Mouse (Mus musculus): Measurements from ENCODE around the gene Greb1. TPM values are rescaled to one million over a fixed set of nuclear protein-coding genes. Genes with fewer than 3 reads are reported as not detected.

The Greb1 gene
- polyA plus RNA-seq, 1 experiment, result not detected

GRCm38 (mm10) chr12:16799928-16800258, 793 bp downstream of the Greb1 start:
- WGBS, result 32% methylated on average over 6 of the region's 6 CpGs
- Histone ChIP-seq H3K4me3 (replicated peaks; ENCODE audit: control insufficient read depth, low read depth, low read length) (no peak overlapping the region), H3K4me1 (ENCODE audit: control insufficient read depth, insufficient read depth, low read length) (no peaks in the 10 kb centered on the region), H3K27ac (ENCODE audit: control insufficient read depth, insufficient read depth, low read depth, low read length, poor library complexity) (no peak overlapping the region)
- TF ChIP-seq POLR2A (IDR thresholded peaks at IDR 0.05; ENCODE audit: borderline replicate concordance, control insufficient read depth, low read depth, low read length), result no peak
- TF ChIP-seq CTCF (IDR thresholded peaks at IDR 0.05; ENCODE audit: control insufficient read depth, insufficient read depth, low read length), result no peak

GRCm38 (mm10) chr12:16798894-16799293, 1.8 kb downstream of the Greb1 start:
- TF ChIP-seq CTCF (IDR thresholded peaks at IDR 0.05; ENCODE audit: control insufficient read depth, insufficient read depth, low read length), result no peak
- Histone ChIP-seq H3K4me3 (replicated peaks; ENCODE audit: control insufficient read depth, low read depth, low read length) (no peak overlapping the region), H3K27ac (ENCODE audit: control insufficient read depth, insufficient read depth, low read depth, low read length, poor library complexity) (no peak overlapping the region), H3K4me1 (ENCODE audit: control insufficient read depth, insufficient read depth, low read length) (no peaks in the 10 kb centered on the region)
- 63% methylated on average over 3 of the region's 3 CpGs for WGBS

- no peak for TF ChIP-seq CTCF (IDR thresholded peaks at IDR 0.05; ENCODE audit: control insufficient read depth, insufficient read depth, low read length)
- TF ChIP-seq POLR2A (IDR thresholded peaks at IDR 0.05; ENCODE audit: borderline replicate concordance, control insufficient read depth, low read depth, low read length), result no peak
- H3K27ac ChIP-seq (ENCODE audit: control insufficient read depth, insufficient read depth, low read depth, low read length, poor library complexity), result no peak overlapping the region
- H3K4me1 ChIP-seq (ENCODE audit: control insufficient read depth, insufficient read depth, low read length), result no peaks in the 10 kb centered on the region
- H3K4me3 ChIP-seq (replicated peaks; ENCODE audit: control insufficient read depth, low read depth, low read length), result no peak overlapping the region
- 60% methylated on average over 3 of the region's 3 CpGs for WGBS
These were observed 4.9 kb downstream of the Greb1 start for GRCm38 (mm10) chr12:16795781-16796180.

- 69% methylated on average over 4 of the region's 4 CpGs for WGBS
- Histone ChIP-seq H3K4me1 (ENCODE audit: control insufficient read depth, insufficient read depth, low read length) (no peaks in the 10 kb centered on the region), H3K4me3 (replicated peaks; ENCODE audit: control insufficient read depth, low read depth, low read length) (no peak overlapping the region), H3K27ac (ENCODE audit: control insufficient read depth, insufficient read depth, low read depth, low read length, poor library complexity) (no peak overlapping the region)
- TF ChIP-seq CTCF (IDR thresholded peaks at IDR 0.05; ENCODE audit: control insufficient read depth, insufficient read depth, low read length) (no peak), POLR2A (IDR thresholded peaks at IDR 0.05; ENCODE audit: borderline replicate concordance, control insufficient read depth, low read depth, low read length) (no peak)
These were observed 7.3 kb downstream of the Greb1 start for GRCm38 (mm10) chr12:16793371-16793770.

- 68% methylated on average over 4 of the region's 4 CpGs for WGBS
These were observed 10.2 kb downstream of the Greb1 start for GRCm38 (mm10) chr12:16790456-16790855.

GRCm38 (mm10) chr12:16789756-16790155, 10.9 kb downstream of the Greb1 start:
- 66% methylated on average over 4 of the region's 4 CpGs for WGBS
- no peaks in the 10 kb centered on the region for H3K4me1 ChIP-seq (ENCODE audit: control insufficient read depth, insufficient read depth, low read length)
- no peak for TF ChIP-seq POLR2A (IDR thresholded peaks at IDR 0.05; ENCODE audit: borderline replicate concordance, control insufficient read depth, low read depth, low read length)
- no peak for TF ChIP-seq CTCF (IDR thresholded peaks at IDR 0.05; ENCODE audit: control insufficient read depth, insufficient read depth, low read length)
- no peak overlapping the region for H3K27ac ChIP-seq (ENCODE audit: control insufficient read depth, insufficient read depth, low read depth, low read length, poor library complexity)
- no peak overlapping the region for H3K4me3 ChIP-seq (replicated peaks; ENCODE audit: control insufficient read depth, low read depth, low read length)

More at GRCm38 (mm10) chr12:16790456-16790855, 10.2 kb downstream of the Greb1 start:
- H3K4me1 ChIP-seq (ENCODE audit: control insufficient read depth, insufficient read depth, low read length), result no peaks in the 10 kb centered on the region
- H3K4me3 ChIP-seq (replicated peaks; ENCODE audit: control insufficient read depth, low read depth, low read length), result no peak overlapping the region
- no peak overlapping the region for H3K27ac ChIP-seq (ENCODE audit: control insufficient read depth, insufficient read depth, low read depth, low read length, poor library complexity)
- TF ChIP-seq CTCF (IDR thresholded peaks at IDR 0.05; ENCODE audit: control insufficient read depth, insufficient read depth, low read length) (no peak), POLR2A (IDR thresholded peaks at IDR 0.05; ENCODE audit: borderline replicate concordance, control insufficient read depth, low read depth, low read length) (no peak)

GRCm38 (mm10) chr12:16789199-16789598, 11.5 kb downstream of the Greb1 start:
- Histone ChIP-seq H3K4me3 (replicated peaks; ENCODE audit: control insufficient read depth, low read depth, low read length) (no peak overlapping the region), H3K4me1 (ENCODE audit: control insufficient read depth, insufficient read depth, low read length) (no peaks in the 10 kb centered on the region), H3K27ac (ENCODE audit: control insufficient read depth, insufficient read depth, low read depth, low read length, poor library complexity) (no peak overlapping the region)
- TF ChIP-seq CTCF (IDR thresholded peaks at IDR 0.05; ENCODE audit: control insufficient read depth, insufficient read depth, low read length) (no peak), POLR2A (IDR thresholded peaks at IDR 0.05; ENCODE audit: borderline replicate concordance, control insufficient read depth, low read depth, low read length) (no peak)
- WGBS, result 72% methylated on average over 1 of the region's 1 CpGs

GRCm38 (mm10) chr12:16788600-16788999, 12.1 kb downstream of the Greb1 start:
- Histone ChIP-seq H3K4me3 (replicated peaks; ENCODE audit: control insufficient read depth, low read depth, low read length) (no peak overlapping the region), H3K27ac (ENCODE audit: control insufficient read depth, insufficient read depth, low read depth, low read length, poor library complexity) (no peak overlapping the region), H3K4me1 (ENCODE audit: control insufficient read depth, insufficient read depth, low read length) (no peaks in the 10 kb centered on the region)
- TF ChIP-seq CTCF (IDR thresholded peaks at IDR 0.05; ENCODE audit: control insufficient read depth, insufficient read depth, low read length) (no peak), POLR2A (IDR thresholded peaks at IDR 0.05; ENCODE audit: borderline replicate concordance, control insufficient read depth, low read depth, low read length) (no peak)
- WGBS, result 78% methylated on average over 2 of the region's 2 CpGs

- H3K4me3 ChIP-seq (replicated peaks; ENCODE audit: control insufficient read depth, low read depth, low read length), result no peak overlapping the region
- TF ChIP-seq POLR2A (IDR thresholded peaks at IDR 0.05; ENCODE audit: borderline replicate concordance, control insufficient read depth, low read depth, low read length) (no peak), CTCF (IDR thresholded peaks at IDR 0.05; ENCODE audit: control insufficient read depth, insufficient read depth, low read length) (no peak)
- WGBS, result 83% methylated on average over 14 of the region's 14 CpGs
These were observed 19.5 kb downstream of the Greb1 start for GRCm38 (mm10) chr12:16781034-16781746.

More at GRCm38 (mm10) chr12:16781034-16781746, 19.5 kb downstream of the Greb1 start:
- no peaks in the 10 kb centered on the region; the same call in 1 of the 2 replicates for H3K4me1 ChIP-seq (ENCODE audit: control insufficient read depth, insufficient read depth, low read length)
- H3K27ac ChIP-seq (ENCODE audit: control insufficient read depth, insufficient read depth, low read depth, low read length, poor library complexity), result no peak overlapping the region

All from bone marrow, adult 2 months (tissue).